Mouse (Mus musculus) leukemia stem cell, adult 10-12 weeks (primary cell): Measurements from ENCODE around the gene Pcgf2. TPM values are rescaled to one million over a fixed set of nuclear protein-coding genes. Genes with fewer than 3 reads are reported as not detected.

Source experiments
- polyA plus RNA-seq: library from polyadenylated mRNA; stranded (reverse); fragments of >175 nt; gene quantifications from 2 replicates; pipeline ENCODE4 v1.2.3, GENCODE M21; 2012; ENCODE audit warnings: low replicate concordance

Gene Pcgf2
- 11.3 and 21.5 TPM in 2 replicates for polyA plus RNA-seq

DNA sequence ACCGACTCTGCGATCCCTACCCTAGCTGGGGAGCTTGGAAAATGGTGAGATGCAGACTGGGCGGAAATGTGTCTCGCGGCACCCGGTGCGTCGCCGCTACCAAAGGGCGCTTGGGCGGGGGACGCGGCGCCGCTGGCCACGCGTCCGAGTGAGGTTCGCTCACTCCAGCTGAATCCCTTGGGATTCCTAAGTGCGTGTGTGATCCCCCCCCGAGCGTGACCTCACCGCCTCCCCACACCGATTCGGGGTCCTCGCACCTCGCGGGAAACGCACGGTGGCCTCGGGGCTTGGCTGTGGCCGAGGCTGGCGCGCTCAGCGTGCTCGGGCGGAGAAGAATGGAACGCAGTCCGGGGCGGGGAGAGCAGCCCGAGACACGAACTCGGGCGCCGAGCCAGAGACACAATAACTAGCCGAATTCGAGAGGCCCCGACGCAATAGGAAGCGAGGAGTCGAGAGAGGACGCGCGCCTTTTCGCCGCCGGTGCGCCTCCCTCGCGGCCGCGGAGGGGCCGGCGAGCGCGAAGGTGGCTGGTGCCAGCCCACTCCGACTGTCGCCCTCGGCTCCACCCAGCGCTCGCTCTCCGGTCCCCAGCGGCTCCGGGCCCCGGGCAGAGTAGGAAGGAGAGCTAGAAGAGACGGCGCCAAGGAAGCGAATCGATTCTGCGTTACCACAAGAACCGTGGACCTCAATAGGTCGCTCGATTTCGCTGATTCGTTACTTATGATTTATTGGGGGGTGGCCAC, at the start of gene Pcgf2:
TSS of gene Pcgf2 (minus strand) at position 495 of the 743 bp plus-strand sequence.

GRCm38 (mm10) chr11:97744063-97744717, 43.9 kb upstream of the Pcgf2 start, which contains the start of gene Pip4k2b:
TSS of gene Pip4k2b (minus strand) at chr11:97744704.

GRCm38 (mm10) chr11:97703039-97703826, 2.9 kb upstream of the Pcgf2 start, which contains the start of gene Psmb3:
TSS of gene Psmb3 (plus strand) at chr11:97703399.

DNA sequence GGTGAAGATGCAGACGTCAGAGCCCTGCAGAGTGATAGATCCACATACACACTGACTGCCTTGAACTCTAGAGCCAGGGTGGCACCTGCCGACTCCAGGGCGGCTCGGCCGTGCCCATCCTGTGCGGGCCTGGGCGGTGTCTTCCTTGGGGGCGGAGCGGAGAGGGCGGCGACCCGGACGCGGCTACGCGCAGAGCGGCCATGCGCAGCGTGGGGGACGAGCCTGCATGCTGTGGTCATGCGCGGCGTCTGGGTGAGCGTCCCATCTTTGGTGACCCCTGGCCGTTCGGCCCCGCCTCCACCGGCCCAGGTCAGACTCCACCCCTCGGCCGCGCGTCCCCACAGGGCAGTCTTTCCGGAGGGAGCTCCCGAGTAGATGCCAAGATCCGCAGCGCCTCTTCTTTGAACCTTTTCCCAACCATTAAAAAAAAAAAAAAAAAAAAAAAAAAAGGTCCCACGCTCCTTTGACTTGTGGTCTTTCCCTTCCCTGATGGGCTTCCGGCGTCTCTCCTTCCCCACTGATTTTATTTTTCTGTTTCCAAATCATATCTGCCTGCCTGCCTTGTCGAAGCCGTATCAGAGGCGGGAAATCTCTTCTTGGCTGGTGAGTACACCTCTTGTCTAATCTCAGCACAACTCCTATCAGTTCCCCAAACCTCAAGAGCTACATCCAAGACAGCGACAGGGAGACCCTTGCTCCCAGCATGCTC, 14.5 kb downstream of the Pcgf2 start, which contains the start of gene Cisd3:
TSS of gene Cisd3 (plus strand) at position 214 of the 709 bp plus-strand sequence.

GRCm38 (mm10) chr11:97662893-97663527, 37.3 kb downstream of the Pcgf2 start, which contains the start of gene Mllt6:
TSS of gene Mllt6 (plus strand) at chr11:97663414.

Other genes with a start within 250 kb of the Pcgf2 start
- gene 4933428G20Rik, start 200.2 kb downstream of the Pcgf2 start, polyA plus RNA-seq = not detected in 2 replicates
- gene Srcin1, start 124.3 kb downstream of the Pcgf2 start, polyA plus RNA-seq = 0.05 and 0.17 TPM in 2 replicates
- gene Epop, start 70.8 kb downstream of the Pcgf2 start, polyA plus RNA-seq = 14.7 and 27.2 TPM in 2 replicates
- gene Mllt6, start 37.1 kb downstream of the Pcgf2 start, polyA plus RNA-seq = 51.6 and 57.1 TPM in 2 replicates
- gene Cisd3, start 14.7 kb downstream of the Pcgf2 start, polyA plus RNA-seq = 1.3 TPM in 1 of 2 replicates, not detected in the other
- gene Psmb3, start 2.9 kb upstream of the Pcgf2 start, polyA plus RNA-seq = 19.4 and 136 TPM in 2 replicates
- gene Pip4k2b, start 44.2 kb upstream of the Pcgf2 start, polyA plus RNA-seq = 22.9 and 26.5 TPM in 2 replicates
- gene Cwc25, start 66.1 kb upstream of the Pcgf2 start, polyA plus RNA-seq = 9.5 and 15.2 TPM in 2 replicates
- 1.4 TPM in 1 of 2 replicates, not detected in the other for gene 1700001P01Rik, start 75.4 kb upstream of the Pcgf2 start, polyA plus RNA-seq
- gene Rpl23, start 81.9 kb upstream of the Pcgf2 start, polyA plus RNA-seq = 28.5 and 58.3 TPM in 2 replicates
- gene Lasp1, start 98.5 kb upstream of the Pcgf2 start, polyA plus RNA-seq = 26.1 and 92.3 TPM in 2 replicates
- gene B230217C12Rik, start 140.3 kb upstream of the Pcgf2 start, polyA plus RNA-seq = 0.34 TPM in 1 of 2 replicates, not detected in the other
- gene Fbxo47, start 183.7 kb upstream of the Pcgf2 start, polyA plus RNA-seq = not detected in 2 replicates